Mouse (Mus musculus): Measurements from ENCODE around the gene Kidins220. TPM values are rescaled to one million over a fixed set of nuclear protein-coding genes. Genes with fewer than 3 reads are reported as not detected.

Kidins220 gene
- polyA plus RNA-seq, 1 experiment from 2014 or later, result 121 TPM

GRCm38 (mm10) chr12:24966046-24966445, 8.7 kb upstream of the Kidins220 start:
- H3K27ac ChIP-seq, result no peak overlapping the region
- no peaks in the 10 kb centered on the region for H3K27me3 ChIP-seq
- H3K4me2 ChIP-seq, result no peak overlapping the region
- 95% methylated on average over 2 of the region's 2 CpGs for WGBS
- H3K4me3 ChIP-seq, result no peak overlapping the region
- H3K9ac ChIP-seq, result no peak overlapping the region
- no peaks in the 10 kb centered on the region for H3K4me1 ChIP-seq (replicated peaks)
- no peak for ATAC-seq (ENCODE audit: low FRiP score)
- H3K9me3 ChIP-seq, result peaks cover 5% of the 10 kb centered on the region; the same call in 1 of the 2 replicates
- 0 out of 2 replicates have a peak, but pooled peaks cover 3% of the 10 kb centered on the region for H3K36me3 ChIP-seq

- no peaks in the 10 kb centered on the region for H3K27me3 ChIP-seq
- H3K9me3 ChIP-seq, result peaks cover 3% of the 10 kb centered on the region; the same call in 1 of the 2 replicates
- WGBS, result 93% methylated on average over 5 of the region's 5 CpGs
- H3K4me1 ChIP-seq (replicated peaks), result peaks cover 7% of the 10 kb centered on the region
- ATAC-seq (ENCODE audit: low FRiP score), result no peak
- no peak overlapping the region for H3K4me2 ChIP-seq
- no peak overlapping the region for H3K4me3 ChIP-seq
- H3K36me3 ChIP-seq, result peaks cover 1% of the 10 kb centered on the region; the same call in 1 of the 2 replicates
- H3K9ac ChIP-seq, result no peak overlapping the region
- no peak overlapping the region for H3K27ac ChIP-seq
These were observed 3.1 kb upstream of the Kidins220 start for GRCm38 (mm10) chr12:24971490-24972200.

- Histone ChIP-seq H3K4me3 (no peak overlapping the region), H3K27ac (no peak overlapping the region), H3K9me3 (no peaks in the 10 kb centered on the region), H3K4me1 (replicated peaks) (peaks cover 17% of the 10 kb centered on the region), H3K36me3 (peaks cover 7% of the 10 kb centered on the region; the same call in 1 of the 2 replicates), H3K27me3 (no peaks in the 10 kb centered on the region), H3K9ac (no peak overlapping the region), H3K4me2 (no peak overlapping the region)
- no peak for ATAC-seq (ENCODE audit: low FRiP score)
- WGBS, result 75% methylated on average over 8 of the region's 8 CpGs
These were observed 2.1 kb upstream of the Kidins220 start for GRCm38 (mm10) chr12:24972371-24973350.

- Histone ChIP-seq H3K27me3 (no peaks in the 10 kb centered on the region), H3K4me2 (no peak overlapping the region), H3K4me3 (no peak overlapping the region), H3K27ac (no peak overlapping the region), H3K9me3 (no peaks in the 10 kb centered on the region), H3K9ac (no peak overlapping the region), H3K36me3 (peaks cover 7% of the 10 kb centered on the region; the same call in 1 of the 2 replicates), H3K4me1 (replicated peaks) (peaks cover 17% of the 10 kb centered on the region)
- WGBS, result 77% methylated on average over 5 of the region's 5 CpGs
- no peak for ATAC-seq (ENCODE audit: low FRiP score)
These were observed 1.1 kb upstream of the Kidins220 start for GRCm38 (mm10) chr12:24973586-24973985.

- peak overlapping the region; percentile 91 for H3K9ac ChIP-seq
- no peaks in the 10 kb centered on the region for H3K27me3 ChIP-seq
- H3K4me1 ChIP-seq (replicated peaks), result peaks cover 21% of the 10 kb centered on the region
- peak overlapping the region; percentile 88 for H3K4me3 ChIP-seq
- ATAC-seq (ENCODE audit: low FRiP score), result peak; percentile 80
- under 1% methylated on average over 31 of the region's 31 CpGs for WGBS
- H3K4me2 ChIP-seq, result peak overlapping the region; percentile 57
- no peaks in the 10 kb centered on the region for H3K9me3 ChIP-seq
- H3K36me3 ChIP-seq, result peaks cover 7% of the 10 kb centered on the region; the same call in 1 of the 2 replicates
- peak overlapping the region; percentile 97 for H3K27ac ChIP-seq
These were observed 499 bp downstream of the Kidins220 start for GRCm38 (mm10) chr12:24975115-24975733.

- Histone ChIP-seq H3K4me3 (no peak overlapping the region), H3K9ac (no peak overlapping the region), H3K36me3 (peaks cover 69% of the 10 kb centered on the region), H3K9me3 (no peaks in the 10 kb centered on the region), H3K4me2 (no peak overlapping the region), H3K4me1 (replicated peaks) (peaks cover 7% of the 10 kb centered on the region), H3K27me3 (no peaks in the 10 kb centered on the region), H3K27ac (no peak overlapping the region)
- WGBS, result 89% methylated on average over 5 of the region's 5 CpGs
- no peak for ATAC-seq (ENCODE audit: low FRiP score)
These were observed 10.5 kb downstream of the Kidins220 start for GRCm38 (mm10) chr12:24985226-24985625.

GRCm38 (mm10) chr12:24995350-24995749, 20.6 kb downstream of the Kidins220 start:
- ATAC-seq (ENCODE audit: low FRiP score), result no peak
- H3K27ac ChIP-seq, result no peak overlapping the region
- no peak overlapping the region for H3K9ac ChIP-seq
- no peak overlapping the region for H3K4me3 ChIP-seq
- no peak overlapping the region for H3K4me2 ChIP-seq
- no peaks in the 10 kb centered on the region for H3K27me3 ChIP-seq
- H3K4me1 ChIP-seq (replicated peaks), result no peaks in the 10 kb centered on the region
- WGBS, result 87% methylated on average over 4 of the region's 4 CpGs
- no peaks in the 10 kb centered on the region for H3K9me3 ChIP-seq
- H3K36me3 ChIP-seq, result peaks cover 93% of the 10 kb centered on the region

GRCm38 (mm10) chr12:25005350-25005749, 30.6 kb downstream of the Kidins220 start:
- 87% methylated on average over 6 of the region's 6 CpGs for WGBS
- Histone ChIP-seq H3K27ac (no peak overlapping the region), H3K4me3 (no peak overlapping the region), H3K9ac (no peak overlapping the region), H3K9me3 (no peaks in the 10 kb centered on the region), H3K4me2 (no peak overlapping the region), H3K4me1 (replicated peaks) (no peaks in the 10 kb centered on the region), H3K36me3 (peaks cover 84% of the 10 kb centered on the region), H3K27me3 (no peaks in the 10 kb centered on the region)
- ATAC-seq (ENCODE audit: low FRiP score), result no peak

GRCm38 (mm10) chr12:25009957-25010356, 35.2 kb downstream of the Kidins220 start:
- WGBS, result 94% methylated on average over 9 of the region's 9 CpGs
- H3K4me2 ChIP-seq, result no peak overlapping the region
- H3K4me1 ChIP-seq (replicated peaks), result no peaks in the 10 kb centered on the region
- no peaks in the 10 kb centered on the region for H3K9me3 ChIP-seq
- no peak for ATAC-seq (ENCODE audit: low FRiP score)
- H3K4me3 ChIP-seq, result no peak overlapping the region
- no peak overlapping the region for H3K27ac ChIP-seq
- H3K36me3 ChIP-seq, result peaks cover 88% of the 10 kb centered on the region
- no peaks in the 10 kb centered on the region for H3K27me3 ChIP-seq
- no peak overlapping the region for H3K9ac ChIP-seq

- Histone ChIP-seq H3K4me2 (no peak overlapping the region), H3K9ac (no peak overlapping the region), H3K36me3 (peaks cover 88% of the 10 kb centered on the region), H3K4me1 (replicated peaks) (no peaks in the 10 kb centered on the region), H3K4me3 (no peak overlapping the region), H3K27ac (no peak overlapping the region), H3K9me3 (no peaks in the 10 kb centered on the region), H3K27me3 (no peaks in the 10 kb centered on the region)
- WGBS, result 94% methylated on average over 1 of the region's 1 CpGs
- ATAC-seq (ENCODE audit: low FRiP score), result no peak
These were observed 35.7 kb downstream of the Kidins220 start for GRCm38 (mm10) chr12:25010416-25010815.

- Histone ChIP-seq H3K9me3 (no peaks in the 10 kb centered on the region), H3K4me3 (no peak overlapping the region), H3K9ac (no peak overlapping the region), H3K4me2 (no peak overlapping the region), H3K27ac (no peak overlapping the region), H3K36me3 (peaks cover 92% of the 10 kb centered on the region), H3K4me1 (replicated peaks) (no peaks in the 10 kb centered on the region), H3K27me3 (no peaks in the 10 kb centered on the region)
- ATAC-seq (ENCODE audit: low FRiP score), result no peak
- 75% methylated on average over 15 of the region's 15 CpGs for WGBS
These were observed 37.1 kb downstream of the Kidins220 start for GRCm38 (mm10) chr12:25011733-25012367.
